Mouse (Mus musculus): ENCODE data around the gene Rergl. TPM values are rescaled to one million over a fixed set of nuclear protein-coding genes. Genes with fewer than 3 reads are reported as not detected.

Rergl gene
- not detected in 2 replicates for polyA plus RNA-seq (2012; rRNA removed)

DNA sequence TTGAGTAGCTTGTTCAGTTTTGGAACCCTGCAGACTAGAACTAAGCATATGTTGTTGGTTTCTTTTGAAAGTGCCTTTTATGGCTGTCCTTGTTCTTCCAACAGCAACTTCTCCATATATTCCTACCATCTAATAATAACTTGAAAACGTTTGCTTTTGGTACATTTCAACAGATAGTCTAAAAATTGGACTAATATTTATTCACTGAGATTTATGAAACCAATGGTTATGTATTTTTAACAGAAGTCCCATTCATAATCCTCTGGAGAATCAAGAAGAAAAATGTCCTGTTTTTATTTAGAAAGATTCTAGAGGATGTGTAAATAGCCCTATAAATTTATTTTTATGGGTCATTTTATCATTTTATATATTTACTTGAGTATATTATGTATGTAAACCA, at the start of gene Rergl:
TSS of gene Rergl (minus strand) at position 101 of the 400 bp plus-strand sequence.
- TF ChIP-seq POLR2A (IDR thresholded peaks at IDR 0.05; ENCODE audit: extremely low read depth, insufficient read depth, low read length), result no peak
- no peak for TF ChIP-seq CTCF (IDR thresholded peaks at IDR 0.05; ENCODE audit: extremely low read depth, insufficient read depth, low read length)
- no peaks in the 10 kb centered on the region for H3K4me1 ChIP-seq (ENCODE audit: control insufficient read depth, insufficient read depth, low read length)
- no peak within 1 kb of the TSS for H3K27ac ChIP-seq (ENCODE audit: insufficient read depth, low read length)
- no peak within 1 kb of the TSS for H3K4me3 ChIP-seq (ENCODE audit: insufficient read depth, low read length)

DNA sequence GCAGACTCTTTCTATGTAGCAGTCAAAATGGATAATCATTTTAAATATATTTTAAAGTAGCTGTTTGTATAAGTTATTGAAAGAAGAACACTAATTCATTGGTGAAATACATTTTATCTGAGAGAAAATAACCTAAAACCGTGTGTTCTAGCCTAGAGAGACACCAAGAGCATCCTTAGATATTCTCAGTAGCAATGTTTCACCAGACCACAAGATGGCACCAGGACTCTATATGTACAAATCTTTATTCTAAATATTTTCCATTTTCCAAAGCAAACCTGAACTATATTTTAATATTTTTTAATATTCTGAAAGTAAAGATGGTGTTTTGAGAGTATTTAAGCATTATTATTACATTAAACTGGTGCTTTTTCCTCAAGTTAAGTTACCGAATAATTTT, 36.7 kb upstream of the Rergl start:
- H3K4me3 ChIP-seq (ENCODE audit: insufficient read depth, low read length), result no peak overlapping the region
- H3K4me1 ChIP-seq (ENCODE audit: control insufficient read depth, insufficient read depth, low read length), result no peaks in the 10 kb centered on the region
- H3K27ac ChIP-seq (ENCODE audit: insufficient read depth, low read length), result no peak overlapping the region
- no peak for TF ChIP-seq POLR2A (IDR thresholded peaks at IDR 0.05; ENCODE audit: extremely low read depth, insufficient read depth, low read length)
- 0 out of 2 replicates have a peak, but pooled peaks have one; percentile 3 for TF ChIP-seq CTCF (IDR thresholded peaks at IDR 0.05; ENCODE audit: extremely low read depth, insufficient read depth, low read length)

DNA sequence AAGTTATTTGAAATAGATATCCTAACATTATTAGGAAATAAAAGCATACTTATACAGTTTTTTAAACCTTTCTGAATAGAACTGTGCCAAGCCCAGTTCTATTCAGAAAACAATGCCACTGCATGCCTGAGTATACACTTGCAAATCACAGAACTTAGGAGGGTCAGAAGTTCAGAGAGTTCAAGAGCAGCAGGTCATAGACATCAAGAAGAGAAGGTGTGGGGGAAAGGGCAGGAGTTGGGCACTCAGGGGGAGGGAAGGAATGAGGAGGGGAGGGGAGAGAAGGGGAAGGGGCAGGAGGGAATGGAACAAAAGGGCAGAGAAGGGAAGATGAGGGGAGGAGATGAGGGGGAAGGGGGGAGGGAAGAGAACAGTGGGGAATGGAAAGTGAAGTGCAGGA, 23.6 kb upstream of the Rergl start:
- Histone ChIP-seq H3K4me1 (ENCODE audit: control insufficient read depth, insufficient read depth, low read length) (no peaks in the 10 kb centered on the region), H3K27ac (ENCODE audit: insufficient read depth, low read length) (no peak overlapping the region), H3K4me3 (ENCODE audit: insufficient read depth, low read length) (no peak overlapping the region)
- TF ChIP-seq POLR2A (IDR thresholded peaks at IDR 0.05; ENCODE audit: extremely low read depth, insufficient read depth, low read length), result no peak
- TF ChIP-seq CTCF (IDR thresholded peaks at IDR 0.05; ENCODE audit: extremely low read depth, insufficient read depth, low read length), result no peak

DNA sequence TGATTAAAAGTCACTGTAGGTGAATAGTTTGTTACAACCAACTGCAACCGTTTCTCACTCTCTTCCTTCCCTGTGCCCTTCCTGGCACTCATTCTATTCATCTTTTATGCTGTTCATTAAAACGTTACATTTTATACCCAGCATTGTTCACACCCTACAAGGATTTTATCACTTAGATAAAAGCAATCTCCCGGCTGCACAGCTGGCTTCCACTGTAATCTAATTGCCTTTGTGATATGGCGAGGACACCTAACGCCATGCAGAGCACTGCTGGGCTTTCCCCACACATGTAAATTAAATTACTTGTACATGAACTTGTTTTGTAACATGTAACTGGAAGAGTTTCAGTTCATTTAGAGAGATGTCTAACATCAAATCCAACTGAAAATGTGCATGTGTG, 22.5 kb upstream of the Rergl start:
- H3K27ac ChIP-seq (ENCODE audit: insufficient read depth, low read length), result no peak overlapping the region
- no peaks in the 10 kb centered on the region for H3K4me1 ChIP-seq (ENCODE audit: control insufficient read depth, insufficient read depth, low read length)
- no peak overlapping the region for H3K4me3 ChIP-seq (ENCODE audit: insufficient read depth, low read length)
- TF ChIP-seq POLR2A (IDR thresholded peaks at IDR 0.05; ENCODE audit: extremely low read depth, insufficient read depth, low read length) (no peak), CTCF (IDR thresholded peaks at IDR 0.05; ENCODE audit: extremely low read depth, insufficient read depth, low read length) (no peak)

DNA sequence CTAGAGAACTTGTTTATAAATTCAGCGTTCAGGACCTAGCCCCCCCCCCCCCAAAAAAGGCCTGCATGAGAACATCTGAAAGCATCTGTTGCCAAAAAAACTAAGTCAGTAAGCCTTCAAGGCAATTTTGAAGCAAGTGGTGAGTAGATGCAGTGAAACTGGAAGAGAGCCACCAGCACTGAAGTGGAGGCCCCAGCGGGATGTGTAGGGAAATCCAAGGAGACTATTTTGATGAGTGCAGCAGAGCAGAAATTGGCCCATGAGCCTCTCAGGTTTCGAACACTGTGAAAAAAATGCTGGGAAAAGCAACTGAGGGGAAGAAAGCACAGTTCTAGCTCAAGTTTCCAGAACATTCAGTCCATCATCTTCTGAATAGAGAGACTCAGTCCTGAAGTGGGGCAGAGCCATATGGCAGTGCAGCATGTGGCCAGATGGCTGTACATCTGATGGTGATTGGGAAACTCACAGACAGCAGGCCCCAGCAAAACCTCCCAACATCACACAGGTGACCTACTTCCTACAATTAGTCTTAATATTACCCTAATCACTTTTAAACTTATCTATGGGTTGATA, 13.2 kb upstream of the Rergl start:
- H3K27ac ChIP-seq (ENCODE audit: insufficient read depth, low read length), result no peak overlapping the region
- no peak overlapping the region for H3K4me3 ChIP-seq (ENCODE audit: insufficient read depth, low read length)
- H3K4me1 ChIP-seq (ENCODE audit: control insufficient read depth, insufficient read depth, low read length), result no peaks in the 10 kb centered on the region
- TF ChIP-seq CTCF (IDR thresholded peaks at IDR 0.05; ENCODE audit: extremely low read depth, insufficient read depth, low read length) (no peak), POLR2A (IDR thresholded peaks at IDR 0.05; ENCODE audit: extremely low read depth, insufficient read depth, low read length) (no peak)

DNA sequence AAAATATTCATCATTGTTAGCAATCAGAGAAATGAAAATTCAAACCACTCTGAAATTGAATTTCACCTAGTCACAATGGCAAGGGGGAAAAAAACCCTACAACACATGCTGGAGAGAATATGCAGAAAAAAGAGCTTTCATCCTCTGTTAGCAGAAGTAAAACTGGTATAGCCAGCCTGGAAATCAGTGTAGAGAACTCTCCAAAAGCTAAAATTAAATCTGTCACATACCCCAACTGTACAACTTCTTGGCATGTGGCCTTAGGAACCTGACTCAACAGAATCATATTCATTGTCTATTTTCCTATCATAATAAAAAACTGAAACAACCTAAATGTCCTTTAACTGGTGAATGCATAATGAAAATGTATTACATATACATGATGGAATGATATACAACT, 22.0 kb downstream of the Rergl start:
- no peak for TF ChIP-seq CTCF (IDR thresholded peaks at IDR 0.05; ENCODE audit: extremely low read depth, insufficient read depth, low read length)
- TF ChIP-seq POLR2A (IDR thresholded peaks at IDR 0.05; ENCODE audit: extremely low read depth, insufficient read depth, low read length), result no peak
- H3K4me3 ChIP-seq (ENCODE audit: insufficient read depth, low read length), result no peak overlapping the region
- no peak overlapping the region for H3K27ac ChIP-seq (ENCODE audit: insufficient read depth, low read length)
- no peaks in the 10 kb centered on the region for H3K4me1 ChIP-seq (ENCODE audit: control insufficient read depth, insufficient read depth, low read length)

DNA sequence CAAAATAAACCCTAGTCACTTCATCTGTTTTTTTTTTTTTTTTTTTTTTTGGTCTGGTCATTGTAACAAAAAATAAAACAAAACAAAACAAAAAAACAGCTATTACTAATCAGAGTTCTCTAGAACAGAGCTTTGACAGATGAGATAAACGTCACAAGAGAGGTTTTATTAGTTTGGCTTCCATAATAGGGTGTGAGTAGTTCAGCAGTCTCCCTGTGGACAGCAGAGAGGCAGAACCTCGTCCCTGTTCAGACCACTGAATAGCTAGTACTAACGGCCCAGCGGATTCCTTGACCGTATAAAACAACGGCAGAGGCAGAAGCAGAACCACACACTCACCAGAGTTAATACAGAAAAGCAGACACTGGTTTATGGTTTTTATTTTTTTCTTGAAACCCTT, 36.8 kb downstream of the Rergl start:
- Histone ChIP-seq H3K27ac (ENCODE audit: insufficient read depth, low read length) (no peak overlapping the region), H3K4me1 (ENCODE audit: control insufficient read depth, insufficient read depth, low read length) (no peaks in the 10 kb centered on the region), H3K4me3 (ENCODE audit: insufficient read depth, low read length) (no peak overlapping the region)
- no peak for TF ChIP-seq POLR2A (IDR thresholded peaks at IDR 0.05; ENCODE audit: extremely low read depth, insufficient read depth, low read length)

DNA sequence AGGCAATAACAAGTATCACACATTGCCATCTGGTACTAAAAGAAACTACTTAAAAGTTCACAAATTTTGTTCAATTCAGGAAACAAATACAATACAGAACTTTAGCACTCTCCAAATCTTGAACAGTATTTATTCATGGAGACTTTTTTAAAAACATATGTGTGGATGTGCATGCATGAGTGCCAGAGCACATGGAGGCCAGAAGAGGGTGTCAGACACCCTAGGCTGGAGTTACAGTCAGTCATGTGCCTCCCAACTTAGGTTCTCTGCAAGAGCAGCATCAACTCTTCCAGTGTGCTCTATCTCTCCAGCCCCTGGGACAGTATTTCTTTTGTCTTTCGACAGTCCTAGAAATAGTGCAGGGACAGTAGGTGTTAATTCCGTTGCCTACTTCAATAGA, 37.5 kb downstream of the Rergl start:
- H3K27ac ChIP-seq (ENCODE audit: insufficient read depth, low read length), result no peak overlapping the region
- H3K4me1 ChIP-seq (ENCODE audit: control insufficient read depth, insufficient read depth, low read length), result no peaks in the 10 kb centered on the region
- H3K4me3 ChIP-seq (ENCODE audit: insufficient read depth, low read length), result no peak overlapping the region
- TF ChIP-seq CTCF (IDR thresholded peaks at IDR 0.05; ENCODE audit: extremely low read depth, insufficient read depth, low read length) (no peak), POLR2A (IDR thresholded peaks at IDR 0.05; ENCODE audit: extremely low read depth, insufficient read depth, low read length) (no peak)

DNA sequence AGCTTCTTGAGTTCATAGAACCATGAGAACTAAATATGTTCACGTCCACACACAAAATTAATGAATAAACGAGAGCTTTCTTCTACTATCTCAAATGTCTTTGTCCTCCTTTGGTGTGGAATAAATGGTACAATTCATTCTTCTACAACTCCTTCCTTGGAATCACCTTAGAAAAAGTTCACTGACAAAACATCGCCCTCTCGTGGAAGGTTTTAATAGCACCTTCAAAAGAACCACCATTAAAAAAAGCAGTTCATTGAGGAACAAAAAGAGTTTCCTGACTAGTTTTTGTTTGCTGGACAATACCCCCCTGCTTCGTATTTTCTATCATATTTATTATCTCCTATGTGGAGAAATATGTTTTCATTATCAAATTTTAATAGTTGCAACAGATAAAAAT, 40.7 kb downstream of the Rergl start:
- Histone ChIP-seq H3K4me1 (ENCODE audit: control insufficient read depth, insufficient read depth, low read length) (no peaks in the 10 kb centered on the region), H3K27ac (ENCODE audit: insufficient read depth, low read length) (no peak overlapping the region)

DNA sequence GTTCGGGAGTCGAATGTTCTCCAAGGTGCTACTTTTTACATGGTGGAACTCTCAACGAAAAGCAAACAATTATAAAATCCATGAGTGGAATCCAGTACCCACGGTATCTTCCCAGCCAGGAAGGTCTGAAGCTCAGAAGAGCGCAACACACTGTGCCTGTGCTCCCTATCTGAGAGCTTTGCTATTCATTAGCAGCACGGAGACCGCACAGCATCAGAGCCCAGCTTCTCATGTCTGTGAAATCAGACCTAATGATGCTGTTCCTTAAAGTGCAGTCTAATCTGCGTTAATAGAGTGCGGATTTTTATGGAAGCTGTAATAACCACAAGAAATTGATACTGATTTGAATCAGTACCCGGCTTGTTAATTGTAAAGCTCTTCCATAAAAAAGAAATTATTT, 41.3 kb downstream of the Rergl start:
- no peak overlapping the region for H3K27ac ChIP-seq (ENCODE audit: insufficient read depth, low read length)
- no peak for TF ChIP-seq POLR2A (IDR thresholded peaks at IDR 0.05; ENCODE audit: extremely low read depth, insufficient read depth, low read length)
- no peak for TF ChIP-seq CTCF (IDR thresholded peaks at IDR 0.05; ENCODE audit: extremely low read depth, insufficient read depth, low read length)
- H3K4me1 ChIP-seq (ENCODE audit: control insufficient read depth, insufficient read depth, low read length), result no peaks in the 10 kb centered on the region
- H3K4me3 ChIP-seq (ENCODE audit: insufficient read depth, low read length), result no peak overlapping the region

More for the DNA sequence above, 40.7 kb downstream of the Rergl start:
- TF ChIP-seq POLR2A (IDR thresholded peaks at IDR 0.05; ENCODE audit: extremely low read depth, insufficient read depth, low read length) (no peak), CTCF (IDR thresholded peaks at IDR 0.05; ENCODE audit: extremely low read depth, insufficient read depth, low read length) (no peak)
- no peak overlapping the region for H3K4me3 ChIP-seq (ENCODE audit: insufficient read depth, low read length)
